Mouse (Mus musculus): ENCODE data around the gene Prrc2a.

The Prrc2a gene

DNA sequence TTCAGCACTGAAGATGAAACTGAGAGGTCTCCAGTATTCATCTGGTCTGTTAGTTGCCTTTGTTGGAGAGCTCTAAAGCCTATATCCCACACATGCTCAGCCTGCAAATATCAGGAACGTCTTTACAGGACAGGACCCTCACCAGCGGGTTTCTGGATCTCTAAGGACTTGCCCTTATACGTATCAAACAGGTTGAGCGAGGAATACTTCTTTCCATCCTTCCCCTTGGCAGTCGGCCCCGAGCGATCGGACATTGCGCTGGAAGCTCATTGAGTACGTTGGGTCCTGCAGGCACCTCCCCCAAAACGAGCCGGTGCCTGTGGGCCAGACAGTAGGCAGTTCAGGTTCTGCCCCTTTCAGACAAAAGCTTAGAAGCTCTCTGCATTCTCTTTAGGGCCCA is 2.0 kb downstream of the Prrc2a start:
- no peak for DNase-seq (ENCODE audit: low spot score in 2 of 2)

DNA sequence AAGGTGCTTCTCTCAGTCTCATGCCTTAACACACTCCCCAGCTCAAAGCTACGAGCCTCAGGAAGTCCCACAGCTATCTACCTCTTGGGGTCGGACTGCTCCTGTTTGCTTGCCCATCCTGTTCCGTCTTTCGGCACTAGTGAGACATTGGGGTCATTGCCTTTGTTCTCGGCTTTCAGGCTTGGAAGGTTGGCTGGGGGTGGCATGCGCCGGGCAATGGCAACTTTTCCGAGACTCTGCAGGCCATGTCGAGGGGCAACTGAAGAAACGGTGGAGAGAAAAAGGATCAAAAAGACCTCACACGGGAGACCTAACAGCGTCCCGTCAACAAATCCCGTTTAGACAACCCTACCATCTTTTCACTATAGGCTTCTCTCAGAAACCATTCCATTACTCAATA is 2.6 kb downstream of the Prrc2a start:
- DNase-seq (ENCODE audit: low spot score in 2 of 2), result no peak

DNA sequence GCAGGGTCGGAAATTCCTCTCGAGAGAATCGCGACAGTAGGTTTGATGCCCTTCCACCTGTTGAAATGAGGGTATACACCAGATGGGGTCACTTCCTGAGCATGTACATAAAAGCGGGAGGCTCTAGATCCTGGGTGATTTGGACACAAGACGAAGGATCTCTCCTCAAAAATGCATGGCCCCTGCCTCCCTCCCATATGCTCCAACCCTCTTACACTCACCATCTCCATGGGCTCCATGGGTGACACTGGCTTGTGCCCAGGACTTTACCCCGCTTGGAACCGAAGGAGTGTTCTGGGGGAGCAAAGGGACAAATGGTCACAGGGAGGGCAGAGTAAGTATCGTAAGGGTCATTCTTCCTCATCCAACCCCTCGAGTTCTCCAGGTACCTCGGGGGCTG is 3.3 kb downstream of the Prrc2a start:
- DNase-seq (ENCODE audit: low spot score in 2 of 2), result no peak

DNA sequence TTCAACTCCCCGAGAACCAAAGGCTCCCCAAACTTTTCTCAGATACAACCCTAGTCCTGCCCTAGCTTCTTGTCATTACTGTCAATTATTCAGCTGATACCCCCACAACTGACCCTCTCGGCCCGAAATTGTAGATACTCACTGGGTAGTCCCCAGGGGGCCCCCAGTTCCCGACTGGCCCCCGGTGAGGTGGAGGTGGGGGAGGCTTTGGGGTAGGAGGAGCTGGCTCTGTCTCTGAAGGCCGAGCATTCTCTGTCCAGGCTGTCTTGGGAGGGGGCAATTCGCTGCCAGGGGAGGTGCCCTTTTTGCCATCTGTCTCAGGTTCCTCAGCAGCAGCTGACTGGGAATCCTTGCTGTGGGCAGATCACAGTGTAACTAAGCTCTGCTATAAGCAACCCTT is 5.1 kb downstream of the Prrc2a start:
- DNase-seq (ENCODE audit: low spot score in 2 of 2), result no peak

DNA sequence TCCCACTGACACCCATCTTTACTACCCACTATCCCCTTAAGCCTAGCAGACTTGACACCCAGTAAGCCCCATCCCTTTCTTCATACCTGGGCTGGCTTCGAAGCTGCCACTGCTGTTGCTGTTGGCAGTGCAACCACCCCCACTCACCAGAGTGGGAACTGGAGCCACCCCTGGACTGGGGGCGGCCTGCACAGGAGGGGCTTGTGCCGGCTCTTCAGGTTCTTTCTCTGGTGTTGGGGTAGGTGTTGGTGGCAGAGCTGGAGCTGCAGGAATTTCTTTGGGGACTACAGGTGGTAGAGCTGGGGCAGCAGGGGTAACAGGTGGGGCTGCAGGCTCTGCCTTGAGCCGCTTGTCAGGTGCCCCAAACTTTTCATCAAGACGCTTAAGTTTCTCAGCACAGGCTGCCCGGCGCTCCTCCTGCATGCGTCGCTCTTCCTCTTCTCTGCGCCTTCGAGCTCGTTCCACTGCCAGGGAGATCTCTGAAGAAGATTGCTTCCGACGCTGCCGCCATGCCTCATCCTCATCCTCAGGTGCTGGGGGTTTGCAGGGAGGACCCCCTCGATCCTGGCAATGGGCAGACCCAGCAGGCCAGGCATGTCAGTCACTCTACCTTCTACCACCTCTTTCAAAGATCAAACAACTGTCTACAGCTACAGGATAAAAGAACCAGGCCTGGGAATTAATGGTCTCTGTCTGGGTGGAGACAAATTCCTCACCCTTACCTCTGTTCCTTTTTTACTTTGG is 5.7 kb downstream of the Prrc2a start:
- peak in 1 of 2 experiments; percentile 60 for DNase-seq (ENCODE audit: low spot score in 2 of 2)

DNA sequence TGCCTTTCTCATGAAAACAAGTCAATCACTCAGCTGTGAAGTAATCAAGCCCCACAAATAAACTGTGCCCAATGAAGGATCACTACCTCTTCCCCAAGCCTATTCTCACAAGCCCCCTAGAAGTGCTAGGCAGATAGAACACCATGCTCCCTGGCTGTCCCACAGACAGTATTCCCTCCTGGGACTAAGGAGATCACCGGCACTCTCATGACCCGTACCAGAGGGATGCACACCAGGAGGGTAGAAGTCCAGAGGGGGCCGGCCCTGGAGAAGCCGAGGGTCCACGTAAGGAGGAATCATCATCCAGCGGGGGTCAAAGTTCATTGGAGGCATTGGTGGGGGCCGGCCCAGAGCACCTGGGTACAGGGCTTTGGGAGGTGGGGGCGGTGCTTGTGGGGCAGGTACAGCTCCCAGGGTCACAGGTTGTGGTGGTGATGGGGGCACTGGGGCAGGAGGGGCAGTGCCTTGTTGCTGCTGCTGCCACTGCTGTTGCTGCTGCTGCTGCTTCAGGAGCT is 7.0 kb downstream of the Prrc2a start:
- DNase-seq (ENCODE audit: low spot score in 2 of 2), result peak in 1 of 2 experiments; percentile 59

DNA sequence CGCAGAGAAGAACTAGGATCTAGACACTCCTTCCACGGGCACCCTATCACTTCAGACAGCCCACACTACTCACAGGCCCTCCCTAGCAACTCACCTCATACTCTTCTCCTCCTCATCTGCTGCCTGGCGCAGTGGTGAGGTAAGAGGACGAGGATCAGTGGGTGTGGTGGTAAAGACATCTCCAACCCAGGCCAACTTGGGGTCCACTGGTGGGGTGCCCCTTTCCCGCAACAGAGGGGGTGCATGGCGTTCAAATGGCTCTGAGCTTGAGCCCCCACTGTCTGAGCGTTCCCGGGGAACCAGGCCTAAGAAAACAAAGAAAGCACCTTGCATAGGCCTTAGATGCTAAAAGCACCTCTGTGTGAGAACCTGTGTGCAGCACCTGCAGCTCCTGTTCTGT is 7.4 kb downstream of the Prrc2a start:
- DNase-seq (ENCODE audit: low spot score in 2 of 2), result peak in 1 of 2 experiments; percentile 60

DNA sequence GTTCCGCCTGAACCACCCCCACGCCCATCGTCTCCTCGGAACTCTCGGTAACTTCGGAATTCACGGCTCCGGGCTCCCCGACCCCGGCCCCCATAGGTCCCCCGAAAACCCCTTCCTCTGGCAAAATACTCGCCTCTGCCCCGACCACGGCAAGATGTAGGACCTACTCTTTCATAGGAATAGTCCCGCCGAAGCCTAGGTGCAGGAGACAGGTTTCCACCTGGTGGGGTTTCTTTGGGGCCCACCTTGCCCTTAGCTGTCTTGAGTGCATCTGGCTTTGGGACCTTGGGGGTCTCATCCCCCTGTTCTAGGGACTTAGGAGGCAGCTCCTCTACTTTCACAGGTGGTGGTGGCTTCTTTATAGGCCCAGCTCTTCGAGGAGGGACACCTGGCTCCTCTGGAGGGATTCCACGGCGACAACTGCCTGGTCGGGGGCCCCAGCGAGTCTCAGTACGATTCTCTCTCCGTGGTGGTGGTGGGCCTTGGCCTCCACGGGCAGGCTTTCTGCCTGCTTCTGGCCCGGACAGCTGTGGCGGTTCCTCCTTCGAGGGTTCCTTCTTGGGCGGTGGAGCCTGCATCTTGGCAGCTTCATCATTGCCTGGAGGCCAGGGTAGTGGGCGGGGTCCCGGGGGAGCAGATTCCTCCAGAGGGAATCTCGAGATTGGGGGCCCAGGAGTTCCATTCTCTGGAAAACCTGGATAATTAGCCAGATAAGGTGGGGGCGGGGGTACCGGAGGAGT is 8.1 kb downstream of the Prrc2a start:
- DNase-seq (ENCODE audit: low spot score in 2 of 2), result peak in 1 of 2 experiments; percentile 65

DNA sequence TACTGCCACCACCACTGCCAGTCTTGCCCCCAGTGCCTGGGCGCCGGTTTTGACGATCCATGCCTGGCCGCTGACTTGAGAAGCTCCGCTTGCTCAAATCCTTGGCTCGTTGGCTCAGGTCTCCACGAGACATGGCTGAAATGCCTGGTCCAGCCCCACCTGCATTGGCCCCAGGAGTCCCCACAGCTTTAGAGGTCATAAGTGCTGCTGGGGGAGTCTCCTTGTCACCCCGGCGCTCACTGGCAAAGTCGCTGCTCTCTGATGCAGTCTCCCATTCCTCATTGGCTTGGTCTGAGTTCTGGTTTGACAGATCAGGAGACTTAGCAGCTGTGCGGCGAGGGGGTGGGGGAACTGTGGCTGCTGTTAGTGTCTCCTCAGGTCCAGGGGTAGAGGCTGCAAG is 9.2 kb downstream of the Prrc2a start:
- no peak for DNase-seq (ENCODE audit: low spot score in 2 of 2)

DNA sequence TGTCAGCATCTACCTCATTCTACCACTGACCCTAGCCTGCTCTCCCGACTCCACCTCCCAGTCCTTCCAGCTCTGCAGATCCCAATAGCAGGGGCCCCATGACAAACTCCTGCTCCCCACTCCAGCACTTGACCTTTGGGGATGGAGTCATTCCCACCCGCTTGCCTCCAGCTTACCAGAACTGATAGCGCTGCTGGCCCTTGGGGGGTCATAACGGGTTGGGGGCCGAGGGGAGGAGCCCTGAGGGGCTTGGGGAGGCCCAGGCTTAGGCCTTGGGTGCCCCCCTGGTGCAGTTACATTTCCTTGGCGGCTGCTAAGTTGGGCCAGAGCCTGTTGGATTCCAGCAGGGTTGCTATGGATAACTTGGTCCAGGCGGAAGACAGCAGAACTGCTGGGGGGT is 10.1 kb downstream of the Prrc2a start:
- DNase-seq (ENCODE audit: low spot score in 2 of 2), result peak in 1 of 2 experiments; percentile 60

DNA sequence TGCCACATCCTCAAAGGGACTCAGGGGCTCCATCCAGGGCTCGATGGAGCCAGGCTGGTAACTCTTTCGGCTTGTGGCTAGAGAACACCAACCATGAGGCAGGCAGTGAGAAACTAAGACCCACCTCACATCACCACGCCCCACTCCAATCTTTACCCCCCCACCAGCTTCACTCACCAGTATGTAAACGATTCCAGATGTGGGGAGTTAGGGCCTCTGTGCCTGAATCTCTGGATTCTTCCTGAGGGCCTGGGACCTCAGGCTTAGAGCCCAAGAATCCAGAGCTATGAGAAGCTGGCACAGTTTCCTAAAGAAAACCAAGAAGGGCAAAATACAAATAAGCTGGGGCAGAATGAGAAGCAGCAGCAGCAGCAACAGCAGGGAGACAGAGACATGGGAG is 10.8 kb downstream of the Prrc2a start:
- DNase-seq (ENCODE audit: low spot score in 2 of 2), result no peak

DNA sequence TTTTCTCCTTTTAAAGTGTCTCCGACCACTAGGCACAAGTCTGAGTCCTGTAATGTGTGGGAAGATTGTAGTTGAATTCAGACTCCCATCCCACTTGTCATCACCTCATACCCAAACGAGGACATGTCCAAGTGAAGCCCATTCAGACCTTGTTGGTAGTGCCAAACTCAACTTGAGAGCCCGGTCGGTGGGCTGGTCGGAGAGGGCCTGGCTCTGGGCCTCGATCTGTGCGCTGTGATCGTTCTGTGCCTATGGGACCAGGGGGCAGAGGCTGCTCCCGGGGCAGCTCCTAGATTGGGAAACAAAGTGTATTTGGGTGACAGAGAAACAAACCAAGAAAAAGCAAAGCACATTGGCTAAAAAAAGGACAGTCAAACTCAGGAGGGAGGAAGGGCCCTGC is 11.6 kb downstream of the Prrc2a start:
- DNase-seq (ENCODE audit: low spot score in 2 of 2), result no peak

DNA sequence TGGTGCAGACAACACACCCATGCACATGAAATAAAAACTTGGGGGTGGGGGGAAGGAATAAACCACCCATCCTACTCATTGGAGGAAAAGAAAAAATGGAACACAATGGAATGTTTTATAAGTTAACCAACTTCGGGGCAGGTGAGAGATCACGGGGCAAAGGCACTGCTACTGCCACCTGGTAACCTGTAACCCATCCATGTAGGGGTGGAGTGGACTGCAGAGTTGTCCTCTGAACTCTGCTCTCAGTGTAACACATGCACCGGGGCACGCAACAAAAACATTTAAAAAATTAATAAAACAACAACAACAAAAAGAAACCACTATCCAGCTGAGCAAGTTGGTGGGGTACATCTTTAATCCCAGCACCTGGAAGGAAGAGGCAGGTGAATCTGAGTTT is 12.6 kb downstream of the Prrc2a start:
- DNase-seq (ENCODE audit: low spot score in 2 of 2), result no peak

DNA sequence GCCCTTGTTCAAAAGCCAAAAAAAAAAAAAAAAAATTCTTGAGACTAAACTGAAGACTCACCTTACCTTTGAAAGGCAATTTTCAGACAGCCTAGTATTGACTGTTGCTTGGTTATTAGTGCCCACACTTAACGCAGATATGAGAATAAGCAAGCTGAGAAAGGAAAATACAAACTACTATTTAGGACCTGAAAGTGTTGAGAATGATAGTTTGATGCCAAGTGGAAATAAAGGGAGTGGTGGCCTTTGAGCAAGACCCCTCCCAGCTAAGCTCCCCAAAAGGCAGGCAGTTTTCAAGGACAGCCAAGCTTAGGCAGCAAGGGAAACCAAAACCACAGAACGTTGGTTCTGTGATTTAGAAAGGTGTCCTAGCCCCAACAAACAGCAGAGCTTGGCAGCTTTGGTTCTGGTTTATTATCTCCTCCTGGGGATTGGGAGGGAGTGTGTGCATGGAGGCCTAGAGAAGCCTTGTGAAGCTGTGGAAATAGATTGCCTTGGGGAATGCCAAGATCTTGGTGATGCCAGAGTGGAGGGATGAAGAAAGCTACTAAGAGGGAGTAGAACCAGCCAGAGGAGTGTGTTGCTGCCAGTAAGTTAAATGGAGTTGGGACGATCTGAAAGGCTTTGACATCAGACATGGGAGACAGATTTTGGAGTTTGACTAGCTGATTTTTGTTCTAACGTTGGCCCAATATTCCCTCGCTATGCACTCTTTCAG is 16.6 kb downstream of the Prrc2a start:
- DNase-seq (ENCODE audit: low spot score in 2 of 2), result no peak

DNA sequence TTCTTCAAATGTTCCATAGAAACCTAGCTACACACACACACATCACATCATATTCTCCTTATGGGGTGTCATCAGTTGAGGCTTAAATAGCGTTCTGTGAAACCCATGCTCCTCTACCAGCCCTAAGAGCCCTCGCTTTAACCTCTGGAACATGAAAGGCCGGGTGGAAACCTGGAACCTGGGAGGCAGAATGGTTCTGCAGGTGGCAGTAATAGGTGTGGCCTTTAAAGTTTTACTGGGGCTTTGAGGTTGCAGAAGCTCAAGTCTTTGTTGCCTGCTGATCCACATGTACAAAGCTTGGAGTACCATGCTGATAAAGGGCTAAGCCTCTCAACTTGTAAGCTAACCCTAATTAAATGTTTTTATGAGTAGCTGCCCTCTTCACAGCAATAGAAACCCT is 17.3 kb downstream of the Prrc2a start:
- DNase-seq (ENCODE audit: low spot score in 2 of 2), result no peak

DNA sequence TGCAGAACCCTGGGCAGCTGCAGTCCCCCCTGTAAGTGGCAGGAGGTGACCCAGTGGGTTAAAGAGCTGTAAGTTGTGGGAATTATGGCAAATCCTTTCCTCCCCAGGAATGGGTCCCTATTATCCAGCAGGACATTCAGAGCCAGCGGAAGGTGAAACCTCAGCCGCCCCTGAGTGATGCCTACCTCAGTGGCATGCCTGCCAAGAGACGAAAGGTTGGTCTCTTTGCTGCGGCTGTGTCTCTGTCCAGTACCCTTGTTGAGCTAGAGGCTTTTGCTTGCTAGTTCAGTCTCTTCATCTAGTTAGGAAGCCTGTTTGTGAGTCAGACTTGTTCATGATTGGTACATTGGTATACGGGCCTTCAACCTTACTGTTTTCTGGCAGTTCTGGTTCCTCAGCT is 18.6 kb downstream of the Prrc2a start:
- no peak for DNase-seq (ENCODE audit: low spot score in 2 of 2)

DNA sequence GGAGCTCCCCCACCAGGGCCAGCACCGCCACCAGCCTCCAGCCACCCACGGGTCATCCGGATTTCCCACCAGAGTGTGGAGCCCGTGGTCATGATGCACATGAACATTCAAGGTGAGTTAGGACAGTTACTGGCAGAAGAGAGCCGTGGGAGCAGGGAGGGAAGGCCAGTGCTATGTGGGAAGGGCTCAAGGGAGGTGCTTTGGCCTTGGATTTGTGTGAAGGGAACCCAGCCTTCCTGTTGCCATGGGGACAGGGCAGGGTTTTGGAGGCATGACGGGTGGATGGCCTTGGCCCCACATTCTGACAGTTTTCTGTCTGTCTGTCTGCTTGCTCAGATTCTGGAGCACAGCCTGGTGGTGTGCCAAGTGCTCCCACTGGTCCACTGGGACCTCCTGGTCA is 22.7 kb downstream of the Prrc2a start:
- no peak for DNase-seq (ENCODE audit: low spot score in 2 of 2)

DNA sequence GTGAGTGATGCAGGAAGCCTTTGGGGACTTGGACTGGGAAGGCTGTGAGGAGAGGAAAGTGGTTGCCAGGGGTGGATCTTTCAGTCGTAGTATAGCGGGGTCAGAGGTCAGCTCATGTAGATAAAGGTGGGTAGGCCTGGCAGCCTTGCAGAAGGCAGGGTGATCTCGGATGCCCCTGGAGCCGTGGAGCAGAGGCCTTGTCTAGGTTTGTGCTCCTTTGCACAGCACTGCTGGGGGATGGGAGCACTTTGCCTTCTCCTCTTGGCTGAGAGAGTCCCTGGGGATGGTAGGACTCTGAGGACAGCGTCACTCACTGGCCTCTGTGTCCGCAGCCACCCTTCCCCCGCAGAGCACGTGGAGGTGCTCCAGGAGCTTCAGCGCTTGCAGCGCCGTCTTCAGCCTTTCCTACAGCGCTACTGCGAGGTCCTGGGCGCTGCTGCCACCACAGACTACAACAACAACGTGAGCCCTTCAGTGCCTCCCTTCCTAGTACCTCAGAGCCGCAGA is 24.2 kb downstream of the Prrc2a start:
- DNase-seq (ENCODE audit: low spot score in 2 of 2), result no peak

DNA sequence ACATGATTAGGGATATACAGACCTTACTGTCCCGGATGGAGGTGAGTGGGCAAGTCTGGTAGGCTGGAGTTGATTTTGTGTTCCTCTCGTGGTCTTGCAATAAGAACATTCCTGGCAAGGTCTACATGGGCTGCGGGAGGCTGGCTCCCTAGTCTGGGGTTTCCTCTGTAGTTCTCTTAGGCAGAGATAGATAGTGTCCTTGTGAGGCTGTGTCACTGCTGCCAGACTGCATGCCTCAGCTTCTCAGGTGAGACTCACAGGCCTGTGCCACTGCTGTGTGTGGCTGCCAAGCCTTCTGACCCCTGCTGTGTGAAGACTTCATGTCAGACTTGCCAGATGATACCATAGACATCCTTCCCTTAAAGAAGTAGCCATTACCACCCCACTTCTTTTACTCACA is 25.4 kb downstream of the Prrc2a start:
- no peak for DNase-seq (ENCODE audit: low spot score in 2 of 2)

DNA sequence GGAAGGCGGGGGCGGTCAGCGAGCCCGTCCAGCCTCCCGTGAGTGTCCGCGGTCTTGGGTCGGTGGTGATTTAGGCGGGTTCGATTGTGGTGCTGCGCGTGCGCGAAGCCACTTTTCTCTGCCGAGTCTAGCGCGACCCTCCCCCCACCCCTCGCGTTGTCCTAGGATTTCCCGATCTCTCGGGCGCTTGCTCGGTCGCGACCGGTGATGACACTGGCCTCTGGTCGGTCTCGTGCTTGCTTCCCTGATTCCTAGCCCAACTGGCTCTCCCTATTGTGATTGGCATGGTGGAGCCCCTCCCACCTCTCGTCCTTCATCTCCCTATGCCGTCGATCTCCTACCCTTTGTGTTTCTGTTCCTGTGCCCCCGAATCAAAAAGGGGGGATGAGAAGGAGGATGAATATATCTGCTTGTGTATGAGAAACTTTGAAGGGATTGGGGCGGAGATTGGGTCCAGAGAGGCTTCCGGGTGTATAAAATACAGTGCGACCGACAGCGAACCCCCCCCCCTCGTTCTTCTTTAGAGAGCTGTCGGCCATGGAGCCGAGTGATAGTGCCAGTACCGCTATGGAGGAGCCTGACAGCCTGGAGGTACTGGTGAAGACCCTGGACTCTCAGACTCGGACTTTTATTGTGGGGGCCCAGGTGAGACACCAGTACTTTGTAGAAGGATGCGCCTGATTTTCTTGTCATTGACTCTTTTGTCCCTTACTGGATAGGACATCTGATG is 28.9 kb downstream of the Prrc2a start:
- DNase-seq (ENCODE audit: low spot score in 2 of 2), result peak in 1 of 2 experiments; percentile 63

DNA sequence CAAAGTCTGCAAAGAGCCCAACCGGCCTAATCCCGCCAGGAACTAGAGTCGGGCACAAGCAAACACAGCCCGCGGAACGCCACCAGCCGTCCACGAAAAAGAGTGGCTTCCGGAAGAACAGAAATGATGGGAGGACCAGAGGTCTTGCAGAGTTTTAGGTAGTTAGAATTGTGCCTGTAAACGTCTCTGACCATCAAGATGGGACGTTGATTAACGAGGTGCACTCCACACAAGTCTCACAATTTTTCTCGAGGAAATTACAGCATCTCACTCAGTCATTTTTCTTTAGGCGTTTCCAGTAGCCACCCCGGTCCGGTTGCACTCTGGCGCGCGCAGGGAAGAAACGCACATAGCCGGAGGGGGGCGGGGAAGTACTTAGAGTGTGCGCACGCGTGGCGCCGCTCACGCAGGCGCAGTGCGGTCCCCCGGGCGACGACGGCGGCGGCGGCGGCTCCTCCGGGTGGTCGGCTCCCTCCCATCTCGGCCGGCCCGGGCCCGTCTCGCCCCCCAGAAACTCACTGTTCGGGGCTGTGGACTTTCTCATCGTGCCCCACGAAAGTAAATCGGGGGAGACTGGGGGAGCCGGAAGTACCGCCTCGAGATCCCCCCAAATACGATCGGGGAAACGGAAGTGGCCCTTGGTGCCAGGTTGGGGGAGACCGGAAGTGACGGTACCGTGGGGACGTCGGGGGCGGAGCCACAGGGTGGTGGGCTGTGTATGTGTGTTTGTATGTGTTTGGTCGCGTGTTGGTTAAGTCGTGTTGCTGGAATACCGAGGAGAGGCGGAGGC is 29.7 kb downstream of the Prrc2a start, which contains the start of gene Bag6:
TSS of gene Bag6 (plus strand) at position 378 of the 790 bp plus-strand sequence.
- DNase-seq (ENCODE audit: low spot score in 2 of 2), result peak; percentile 93 to 96

Data from spleen, postnatal 4 days (tissue).